Mouse (Mus musculus) right cerebral cortex, postnatal 36 days (tissue): Measurements from ENCODE around the gene Gpc6.

ENCODE experiments used
- DNase-seq, 2 experiments: peaks; one replicate each; pipeline ENCODE4 v3.0.0; 2022; ENCODE audit warnings: low spot score in 2 of 2, mixed read lengths in 1 of 2

Gene Gpc6

GRCm38 (mm10) chr14:116947939-116948591, 22.9 kb downstream of the Gpc6 start:
- DNase-seq: no peak

- DNase-seq: no peak
Measured at GRCm38 (mm10) chr14:116957154-116957553, 32.0 kb downstream of the Gpc6 start.

GRCm38 (mm10) chr14:116964837-116965236, 39.7 kb downstream of the Gpc6 start:
- no peak for DNase-seq

GRCm38 (mm10) chr14:116974708-116975107, 49.6 kb downstream of the Gpc6 start:
- DNase-seq: no peak

GRCm38 (mm10) chr14:116975224-116975623, 50.1 kb downstream of the Gpc6 start:
- DNase-seq: peak in 1 of 2 experiments; percentile 7

- no peak for DNase-seq
Measured at GRCm38 (mm10) chr14:116977259-116977658, 52.1 kb downstream of the Gpc6 start.

- DNase-seq: no peak
Measured at GRCm38 (mm10) chr14:116979714-116980382, 54.7 kb downstream of the Gpc6 start.

- no peak for DNase-seq
Measured at GRCm38 (mm10) chr14:116981711-116982110, 56.6 kb downstream of the Gpc6 start.

GRCm38 (mm10) chr14:116987341-116987740, 62.2 kb downstream of the Gpc6 start:
- DNase-seq: no peak

- no peak for DNase-seq
Measured at GRCm38 (mm10) chr14:117000376-117000775, 75.3 kb downstream of the Gpc6 start.

- no peak for DNase-seq
Measured at GRCm38 (mm10) chr14:117002313-117002712, 77.2 kb downstream of the Gpc6 start.

GRCm38 (mm10) chr14:117008781-117009180, 83.7 kb downstream of the Gpc6 start:
- no peak for DNase-seq

GRCm38 (mm10) chr14:117012969-117013368, 87.9 kb downstream of the Gpc6 start:
- DNase-seq: no peak

GRCm38 (mm10) chr14:117013554-117014117, 88.5 kb downstream of the Gpc6 start:
- DNase-seq: no peak

- DNase-seq: no peak
Measured at GRCm38 (mm10) chr14:117015333-117015922, 90.3 kb downstream of the Gpc6 start.

GRCm38 (mm10) chr14:117022180-117022799, 97.2 kb downstream of the Gpc6 start:
- no peak for DNase-seq

GRCm38 (mm10) chr14:117034146-117034545, 109.0 kb downstream of the Gpc6 start:
- DNase-seq: no peak

GRCm38 (mm10) chr14:117041017-117041416, 115.9 kb downstream of the Gpc6 start:
- DNase-seq: peak in 1 of 2 experiments; percentile 14

GRCm38 (mm10) chr14:117048951-117049350, 123.8 kb downstream of the Gpc6 start:
- no peak for DNase-seq

- DNase-seq: no peak
Measured at GRCm38 (mm10) chr14:117050877-117051276, 125.8 kb downstream of the Gpc6 start.

- no peak for DNase-seq
Measured at GRCm38 (mm10) chr14:117053361-117053760, 128.2 kb downstream of the Gpc6 start.

- no peak for DNase-seq
Measured at GRCm38 (mm10) chr14:117055134-117055533, 130.0 kb downstream of the Gpc6 start.
